Mouse (Mus musculus) liver, embryonic 12.5 days (tissue): ENCODE measurements at regions not wholly inside any gene's neighbourhood (a gene's known extent, or its start where the extent isn't known, plus 50 kb on each side); places are given as distances from the start of the nearest gene placed in this dataset.

Experiments used
- ATAC-seq: fragments of 200-750 bp; cut with Nextera tagmentation; 2 replicates; pipeline ENCODE4 v1.8.0; 2017; ENCODE audit warnings: moderate number of reproducible peaks, mild to moderate bottlenecking, moderate library complexity
- H3K27ac ChIP-seq: fragments of 300-500 bp; sonication (generic); 2 replicates; pipeline ENCODE4 v1.5.1; 2016; ENCODE audit warnings: mild to moderate bottlenecking
- H3K27me3 ChIP-seq: fragments of 300-500 bp; sonication (generic); replicated peaks from 2 replicates; pipeline ENCODE4 v1.6.1; 2016; ENCODE audit warnings: mild to moderate bottlenecking, moderate library complexity
- H3K36me3 ChIP-seq: fragments of 300-500 bp; sonication (generic); 2 replicates; pipeline ENCODE4 v1.6.1; 2016; ENCODE audit warnings: mild to moderate bottlenecking, moderate library complexity
- H3K4me1 ChIP-seq: fragments of 300-500 bp; sonication (generic); 2 replicates; pipeline ENCODE4 v1.6.1; 2016
- H3K4me2 ChIP-seq: fragments of 300-500 bp; sonication (generic); 2 replicates; pipeline ENCODE4 v1.6.1; 2016; ENCODE audit warnings: mild to moderate bottlenecking, moderate library complexity
- H3K4me3 ChIP-seq: fragments of 300-500 bp; sonication (generic); 2 replicates; pipeline ENCODE4 v1.5.1; 2016; ENCODE audit warnings: mild to moderate bottlenecking, moderate library complexity
- H3K9ac ChIP-seq: fragments of 300-500 bp; sonication (generic); 2 replicates; pipeline ENCODE4 v1.6.1; 2016; ENCODE audit warnings: mild to moderate bottlenecking, moderate library complexity
- H3K9me3 ChIP-seq: fragments of 300-500 bp; sonication (generic); replicated peaks from 2 replicates; pipeline ENCODE4 v1.6.1; 2016; ENCODE audit warnings: mild to moderate bottlenecking, moderate library complexity
- WGBS: fragments of 180-500 bp; shearing (Covaris S2); methylation state at CpG from one replicate; pipeline ENCODE4 v1.1.7; 2016; ENCODE audit not compliant: insufficient replicate concordance; 5-methylcytosine and 5-hydroxymethylcytosine counted together

DNA sequence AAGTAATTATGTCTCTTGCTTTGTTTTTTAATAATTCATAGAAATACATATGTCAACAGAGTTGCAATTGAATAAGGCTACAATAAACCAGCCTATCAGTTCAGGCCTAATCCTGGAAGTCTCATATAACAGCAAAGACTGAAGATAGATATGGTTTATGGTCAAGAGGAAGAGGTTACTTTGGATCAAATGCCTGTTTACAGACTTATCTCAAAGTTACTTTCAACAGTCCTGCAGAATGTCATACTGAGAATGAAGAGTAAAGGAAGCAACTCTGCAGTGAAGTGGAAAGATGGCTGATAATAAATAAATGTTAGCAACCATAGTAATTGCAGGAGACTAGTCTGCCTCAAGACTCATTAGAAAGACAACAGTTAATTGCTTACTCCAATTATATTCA is 684.8 kb upstream of the Vstm2a start:
- H3K4me3 ChIP-seq, result no peak overlapping the region
- no peaks in the 10 kb centered on the region for H3K36me3 ChIP-seq
- H3K9me3 ChIP-seq, result no peaks in the 10 kb centered on the region
- no peak overlapping the region for H3K27ac ChIP-seq
- no peaks in the 10 kb centered on the region for H3K4me1 ChIP-seq
- H3K4me2 ChIP-seq, result no peak overlapping the region
- ATAC-seq, result no peak
- no peak overlapping the region for H3K9ac ChIP-seq
- no peaks in the 10 kb centered on the region for H3K27me3 ChIP-seq

DNA sequence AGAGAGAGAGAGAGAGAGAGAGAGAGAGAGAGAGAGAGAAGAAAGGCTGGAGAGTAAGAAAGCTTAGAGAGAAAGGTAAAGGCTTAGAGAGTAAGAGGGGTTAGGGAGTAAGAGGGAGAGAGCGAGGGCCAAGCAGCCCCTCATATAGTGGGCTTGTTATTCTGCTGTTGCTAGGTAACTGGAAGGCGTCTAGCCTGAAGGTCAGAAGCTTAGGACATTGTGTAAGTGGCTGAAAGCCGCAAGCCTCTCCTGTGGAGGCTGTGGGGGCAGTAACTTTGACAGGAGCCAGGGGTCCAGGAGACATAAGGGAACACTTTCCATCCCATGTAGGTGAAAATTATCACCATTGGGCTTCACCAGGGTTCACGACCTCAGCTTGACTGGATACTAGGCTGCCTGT is 637.6 kb upstream of the Vstm2a start:
- no peak overlapping the region for H3K27ac ChIP-seq
- H3K27me3 ChIP-seq, result no peaks in the 10 kb centered on the region
- no peaks in the 10 kb centered on the region for H3K9me3 ChIP-seq
- ATAC-seq, result no peak
- whole genome bisulfite sequencing, result 53% methylated on average over 4 of the region's 4 CpGs
- H3K4me3 ChIP-seq, result no peak overlapping the region
- H3K9ac ChIP-seq, result no peak overlapping the region
- H3K4me1 ChIP-seq, result no peaks in the 10 kb centered on the region
- no peak overlapping the region for H3K4me2 ChIP-seq
- no peaks in the 10 kb centered on the region for H3K36me3 ChIP-seq

DNA sequence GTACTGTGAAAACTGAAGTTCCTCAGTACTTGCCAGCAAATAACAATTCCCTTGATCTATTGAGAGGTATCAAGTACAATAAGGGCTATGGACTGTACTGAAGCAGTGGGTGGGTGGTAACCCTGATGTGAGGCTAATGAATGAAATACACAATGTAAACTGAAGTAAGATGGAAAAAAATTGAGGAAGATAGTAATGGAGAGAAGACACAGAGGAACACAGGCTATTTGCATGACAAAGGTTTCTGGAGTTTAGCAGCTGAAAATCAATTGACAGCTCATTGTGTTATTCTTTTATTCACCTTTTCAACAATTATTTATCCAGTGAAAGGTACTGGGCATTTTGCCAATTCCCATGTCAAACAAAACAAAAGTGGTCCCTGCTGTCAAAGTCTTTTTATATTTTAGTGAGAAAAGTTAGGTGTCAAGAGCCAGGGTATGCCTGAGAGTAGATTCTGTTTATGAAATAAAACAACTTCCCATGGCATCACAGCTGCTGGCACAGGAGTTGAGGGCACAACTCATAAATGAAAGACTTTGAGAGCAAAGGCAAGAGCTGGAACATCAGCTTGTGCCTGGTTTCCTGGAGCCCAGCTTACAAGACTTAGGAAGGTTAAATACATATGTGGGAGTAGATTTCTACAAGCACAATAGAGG is 608.4 kb upstream of the Vstm2a start:
- no peaks in the 10 kb centered on the region for H3K36me3 ChIP-seq
- no peaks in the 10 kb centered on the region for H3K27me3 ChIP-seq
- H3K9ac ChIP-seq, result no peak overlapping the region
- no peak overlapping the region for H3K27ac ChIP-seq
- no peak for ATAC-seq
- H3K4me2 ChIP-seq, result no peak overlapping the region
- H3K4me3 ChIP-seq, result no peak overlapping the region
- H3K9me3 ChIP-seq, result no peaks in the 10 kb centered on the region
- H3K4me1 ChIP-seq, result no peaks in the 10 kb centered on the region

DNA sequence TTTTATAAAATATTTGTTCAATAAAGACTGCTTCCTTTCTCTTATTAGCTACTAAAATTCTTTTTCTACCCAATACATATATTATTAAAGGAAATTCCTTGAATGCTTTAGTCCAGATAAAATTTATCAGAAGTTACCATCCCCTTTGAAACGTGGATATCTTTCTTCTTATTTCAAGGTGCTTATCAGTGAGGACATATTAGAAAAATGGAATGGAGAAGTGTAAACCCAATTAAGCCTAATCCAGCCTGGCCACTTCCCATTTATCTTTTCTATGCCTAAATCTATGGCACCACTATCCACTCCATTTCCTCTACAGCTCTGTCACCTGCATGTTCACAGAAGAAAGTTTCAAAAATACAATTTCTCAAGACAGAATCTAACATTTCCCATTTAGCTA is 568.5 kb upstream of the Vstm2a start:
- 17% methylated on average over 1 of the region's 1 CpGs for WGBS

DNA sequence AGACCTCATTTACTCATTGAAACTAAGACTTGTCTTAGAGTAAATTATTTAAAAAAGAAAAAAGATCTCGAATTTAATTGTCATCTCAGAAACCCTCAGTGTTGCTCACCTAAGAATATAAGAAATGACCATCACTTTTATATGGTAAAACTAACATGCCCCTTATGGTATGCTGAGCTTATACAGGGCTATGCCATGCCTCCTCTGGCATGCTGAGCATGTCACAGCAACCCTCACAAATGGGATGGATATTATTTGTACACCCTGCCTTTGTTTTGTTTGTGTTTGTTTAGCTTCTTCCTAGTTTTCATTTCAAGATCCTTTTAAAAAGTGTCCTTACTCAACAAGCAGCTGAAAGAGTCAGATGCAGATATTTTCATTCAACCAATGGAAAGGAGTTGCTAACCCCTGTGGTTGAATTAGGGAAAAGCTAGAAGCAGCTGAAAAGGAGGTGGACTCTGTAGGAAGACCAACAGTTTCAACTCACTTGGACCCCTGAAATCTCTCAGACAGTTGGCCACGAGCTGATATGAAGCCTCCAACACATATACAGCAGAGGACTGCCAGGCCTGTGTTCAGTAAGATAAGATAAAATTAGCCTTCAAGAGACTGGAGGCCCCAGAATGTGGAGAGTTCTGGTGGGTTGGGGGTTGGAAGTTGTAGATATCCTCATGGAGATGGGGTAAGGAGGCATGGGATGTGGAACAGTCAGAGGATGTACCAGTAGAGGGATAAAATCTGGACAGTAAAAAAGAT is 559.3 kb upstream of the Vstm2a start:
- Histone ChIP-seq H3K36me3 (no peaks in the 10 kb centered on the region), H3K27ac (peak overlapping the region; percentile 75), H3K4me2 (peak overlapping the region; percentile 52), H3K9me3 (no peaks in the 10 kb centered on the region), H3K4me3 (no peak overlapping the region), H3K4me1 (peaks cover 14% of the 10 kb centered on the region), H3K9ac (0 out of 2 replicates have a peak overlapping the region, but pooled peaks have one; percentile 22), H3K27me3 (no peaks in the 10 kb centered on the region)
- peak; percentile 99 for ATAC-seq
- 31% methylated on average over 2 of the region's 2 CpGs for WGBS

More for the DNA sequence above, 568.5 kb upstream of the Vstm2a start:
- ATAC-seq, result peak; percentile 87
- no peak overlapping the region for H3K4me3 ChIP-seq
- no peak overlapping the region for H3K9ac ChIP-seq
- no peak overlapping the region for H3K4me2 ChIP-seq
- H3K27me3 ChIP-seq, result no peaks in the 10 kb centered on the region
- H3K4me1 ChIP-seq, result peaks cover 6% of the 10 kb centered on the region; the same call in 1 of the 2 replicates
- no peaks in the 10 kb centered on the region for H3K9me3 ChIP-seq
- H3K36me3 ChIP-seq, result no peaks in the 10 kb centered on the region
- H3K27ac ChIP-seq, result no peak overlapping the region

DNA sequence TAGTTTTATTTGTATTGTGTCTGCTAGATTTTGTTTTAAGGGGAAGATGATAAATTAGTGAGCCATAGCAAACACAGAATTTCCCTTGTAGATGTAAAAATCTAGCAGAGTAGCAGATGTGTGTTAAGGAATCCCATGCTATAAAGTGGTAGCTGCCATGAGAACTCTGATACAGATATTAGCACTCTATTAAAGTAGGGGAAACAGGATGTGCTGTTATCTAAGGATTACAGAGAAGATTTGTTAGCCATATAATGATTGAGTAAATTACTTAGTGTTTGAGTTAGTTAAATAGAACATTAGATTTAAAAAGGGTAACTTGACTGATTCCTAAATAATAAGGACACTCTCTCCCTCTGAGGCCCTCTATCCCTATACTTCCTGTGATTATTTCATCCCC is 541.5 kb upstream of the Vstm2a start:
- Histone ChIP-seq H3K9ac (no peak overlapping the region), H3K27me3 (no peaks in the 10 kb centered on the region), H3K4me3 (no peak overlapping the region), H3K4me2 (no peak overlapping the region), H3K27ac (no peak overlapping the region), H3K36me3 (no peaks in the 10 kb centered on the region), H3K4me1 (no peaks in the 10 kb centered on the region), H3K9me3 (no peaks in the 10 kb centered on the region)
- no peak for ATAC-seq

DNA sequence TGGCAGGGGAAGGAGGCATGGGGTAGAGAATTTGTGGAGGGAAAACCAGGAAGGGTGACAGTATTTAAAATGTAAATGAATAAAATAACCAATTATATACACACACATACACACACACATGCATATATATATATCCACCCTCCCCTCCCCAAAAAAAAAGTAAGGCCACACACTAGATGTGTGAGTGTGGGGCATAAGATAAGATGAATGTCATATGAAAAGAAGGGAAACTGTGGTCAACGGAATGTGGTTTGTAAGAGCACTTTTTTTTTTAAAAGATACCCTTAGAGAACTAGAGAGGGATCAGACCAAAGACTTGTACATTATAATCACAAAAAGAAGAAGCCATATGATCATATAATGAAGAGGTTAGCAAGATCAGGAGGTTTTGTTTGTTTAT is 540.0 kb upstream of the Vstm2a start:
- Histone ChIP-seq H3K36me3 (no peaks in the 10 kb centered on the region), H3K9me3 (no peaks in the 10 kb centered on the region), H3K27ac (no peak overlapping the region), H3K4me1 (no peaks in the 10 kb centered on the region), H3K4me2 (no peak overlapping the region), H3K27me3 (no peaks in the 10 kb centered on the region), H3K9ac (no peak overlapping the region), H3K4me3 (no peak overlapping the region)
- no peak for ATAC-seq
- 29% methylated on average over 1 of the region's 1 CpGs for WGBS

DNA sequence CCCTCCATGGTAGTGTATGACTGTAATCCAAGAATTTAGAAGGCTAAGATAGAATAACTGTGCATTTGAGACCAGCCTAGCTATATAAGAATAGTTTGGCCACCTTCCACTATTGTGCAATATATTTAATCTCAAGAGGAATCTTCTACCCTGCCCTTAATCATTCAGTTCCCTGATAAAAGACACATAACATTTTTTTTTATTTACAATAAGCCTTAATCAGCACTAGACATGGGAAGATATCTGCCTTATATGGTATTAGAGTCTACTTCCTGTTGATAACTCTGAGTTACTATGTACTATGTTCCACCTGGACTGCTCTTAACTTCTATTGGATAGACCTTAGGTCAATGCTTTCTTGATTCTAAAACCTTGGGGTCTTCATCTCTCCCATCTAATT is 519.9 kb upstream of the Vstm2a start:
- Histone ChIP-seq H3K36me3 (no peaks in the 10 kb centered on the region), H3K9me3 (no peaks in the 10 kb centered on the region), H3K27me3 (no peaks in the 10 kb centered on the region), H3K27ac (no peak overlapping the region), H3K9ac (no peak overlapping the region), H3K4me1 (no peaks in the 10 kb centered on the region), H3K4me3 (no peak overlapping the region), H3K4me2 (no peak overlapping the region)
- no peak for ATAC-seq

DNA sequence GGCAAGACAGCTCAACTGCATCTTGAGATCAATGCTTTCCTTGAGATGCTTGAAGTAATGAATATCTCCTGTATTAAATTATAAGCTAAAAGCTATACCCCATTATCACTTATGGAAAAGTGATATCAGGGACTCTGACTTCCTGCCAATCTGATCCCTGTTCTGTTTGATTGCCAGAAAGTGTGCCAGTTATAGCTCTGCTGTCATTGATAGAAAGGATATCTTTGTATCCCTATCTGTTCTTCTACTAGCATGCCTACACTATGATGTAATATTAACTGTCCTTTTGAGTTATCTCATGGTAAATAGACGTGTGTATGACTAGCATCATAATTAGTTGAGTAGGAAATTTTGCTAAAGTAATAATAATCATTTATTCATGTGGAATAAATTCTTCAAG is 501.5 kb upstream of the Vstm2a start:
- Histone ChIP-seq H3K4me3 (no peak overlapping the region), H3K4me2 (no peak overlapping the region), H3K4me1 (no peaks in the 10 kb centered on the region), H3K9ac (no peak overlapping the region), H3K36me3 (no peaks in the 10 kb centered on the region), H3K27ac (no peak overlapping the region), H3K27me3 (no peaks in the 10 kb centered on the region), H3K9me3 (0 out of 2 replicates have a peak, but pooled peaks cover 3% of the 10 kb centered on the region)
- WGBS, result 45% methylated on average over 1 of the region's 1 CpGs
- ATAC-seq, result no peak

DNA sequence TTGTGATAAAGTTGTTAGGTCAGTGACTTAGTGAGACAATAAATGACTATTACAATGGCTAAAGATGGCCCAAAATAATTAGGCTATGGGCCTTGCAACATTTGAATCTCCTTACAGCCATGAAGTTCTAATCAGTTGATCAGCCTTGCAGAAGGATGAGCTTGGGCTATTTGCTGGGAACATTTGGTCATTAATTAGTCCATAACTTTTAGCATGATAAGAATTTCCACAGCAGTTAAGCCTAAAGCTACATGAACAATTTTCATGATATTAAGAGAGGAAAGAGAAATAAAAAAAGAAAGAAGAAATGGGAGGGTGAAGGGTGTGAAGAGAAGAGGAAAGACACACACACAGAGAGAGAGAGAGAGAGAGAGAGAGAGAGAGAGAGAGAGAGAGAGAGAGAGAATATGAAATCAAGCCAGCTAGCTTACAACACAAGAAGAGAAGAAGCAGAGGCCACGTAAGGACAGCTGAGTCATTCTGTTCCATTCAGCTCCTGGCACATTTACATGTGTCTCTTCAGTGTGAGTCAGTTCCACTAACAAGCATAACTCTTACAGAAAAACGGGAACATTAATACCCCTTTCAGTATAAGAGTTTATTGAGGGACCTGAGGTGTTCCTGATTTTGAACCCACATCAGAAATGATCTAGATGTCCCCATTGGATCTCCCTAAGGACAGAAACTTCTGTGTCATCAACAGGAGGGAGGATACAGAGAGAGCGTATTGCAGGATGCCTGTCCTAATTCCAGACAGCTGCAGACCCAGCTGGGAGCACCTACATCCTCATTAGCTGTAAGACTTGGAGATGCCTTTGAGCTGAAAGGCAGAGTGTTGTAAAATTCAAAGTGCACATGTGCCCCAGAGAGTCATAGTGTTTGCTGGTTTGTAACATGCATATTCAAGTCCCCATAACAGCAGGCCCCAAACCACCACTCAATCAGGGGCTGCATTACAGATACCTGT is 487.6 kb upstream of the Vstm2a start:
- no peaks in the 10 kb centered on the region for H3K27me3 ChIP-seq
- H3K4me2 ChIP-seq, result no peak overlapping the region
- no peak overlapping the region for H3K4me3 ChIP-seq
- H3K9me3 ChIP-seq, result no peaks in the 10 kb centered on the region
- no peaks in the 10 kb centered on the region for H3K36me3 ChIP-seq
- WGBS, result 63% methylated on average over 3 of the region's 3 CpGs
- no peak for ATAC-seq
- no peak overlapping the region for H3K27ac ChIP-seq
- H3K4me1 ChIP-seq, result no peaks in the 10 kb centered on the region
- no peak overlapping the region for H3K9ac ChIP-seq
